Mouse (Mus musculus) ES-Bruce4 (cell line): Measurements from ENCODE around the gene Ythdf2. TPM values are rescaled to one million over a fixed set of nuclear protein-coding genes. Genes with fewer than 3 reads are reported as not detected.
A peak's percentile ranks its signal among the peaks of the same experiment; 100 is the strongest.

Experiments used
- H3K27ac ChIP-seq: 2 replicates; pipeline ENCODE4 v1.5.1; 2012; ENCODE audit warnings: low read length, inconsistent platforms; ENCODE audit not compliant: insufficient read depth
- H3K27me3 ChIP-seq: 2 replicates; pipeline ENCODE4 v1.6.1; 2012; ENCODE audit warnings: mild to moderate bottlenecking, low read length, inconsistent platforms; ENCODE audit not compliant: control insufficient read depth, poor library complexity, insufficient read depth, severe bottlenecking
- H3K36me3 ChIP-seq: 2 replicates; pipeline ENCODE4 v1.6.1; 2012; ENCODE audit warnings: inconsistent platforms, mild to moderate bottlenecking, low read length, moderate library complexity; ENCODE audit not compliant: control insufficient read depth, poor library complexity, insufficient read depth, severe bottlenecking
- H3K4me1 ChIP-seq: one replicate; pipeline ENCODE4 v1.8.1; 2011; ENCODE audit warnings: low read length; ENCODE audit not compliant: control insufficient read depth, insufficient read depth
- H3K4me3 ChIP-seq: 2 replicates; pipeline ENCODE4 v1.5.1; 2011; ENCODE audit warnings: low read depth, mild to moderate bottlenecking, low read length
- H3K9ac ChIP-seq: 2 replicates; pipeline ENCODE4 v1.6.1; 2012; ENCODE audit warnings: low read depth, mild to moderate bottlenecking, inconsistent platforms; ENCODE audit not compliant: poor library complexity, severe bottlenecking
- H3K9me3 ChIP-seq: replicated peaks from 2 replicates; pipeline ENCODE4 v1.6.1; 2012; ENCODE audit warnings: mild to moderate bottlenecking, low read length, inconsistent platforms; ENCODE audit not compliant: control insufficient read depth, poor library complexity, insufficient read depth, severe bottlenecking
- CTCF ChIP-seq: IDR thresholded peaks from one replicate; pipeline ENCODE4 v1.8.1; 2011; ENCODE audit warnings: low read depth, low read length
- EP300 ChIP-seq: IDR thresholded peaks from 2 replicates; pipeline ENCODE4 v1.6.1; 2011; ENCODE audit warnings: low read depth, low read length; ENCODE audit not compliant: insufficient read depth
- POLR2A ChIP-seq: IDR thresholded peaks from one replicate; pipeline ENCODE4 v1.8.1; 2011; ENCODE audit warnings: low read length; ENCODE audit not compliant: insufficient read depth
- polyA plus RNA-seq: library from polyadenylated mRNA; stranded (reverse); fragments of >200 nt; gene quantifications from 2 replicates; pipeline ENCODE4 v1.2.4, GENCODE M21; 2011; ENCODE audit warnings: low read depth; ENCODE audit not compliant: missing spikeins, insufficient read depth, insufficient read length

Ythdf2 gene
- polyA plus RNA-seq = 88.7 and 91.1 TPM in 2 replicates

- peak within 1 kb of the TSS; percentile 92 for H3K4me3 ChIP-seq
- H3K9me3 ChIP-seq = no peaks in the 10 kb centered on the region
- H3K27me3 ChIP-seq = no peaks in the 10 kb centered on the region
- TF ChIP-seq CTCF (peak; percentile 54), POLR2A (no peak), EP300 (0 out of 2 replicates have a peak, but pooled peaks have one; percentile 37)
- peak within 1 kb of the TSS; percentile 53 for H3K27ac ChIP-seq
- peaks cover 3% of the 10 kb centered on the region for H3K4me1 ChIP-seq
- peak within 1 kb of the TSS; percentile 99 for H3K9ac ChIP-seq
- peaks cover 26% of the 10 kb centered on the region for H3K36me3 ChIP-seq
Measured at GRCm38 (mm10) chr4:132211953-132212734, at the start of gene Ythdf2. Gene Ythdf2 (minus strand): TSS chr4:132212303.

GRCm38 (mm10) chr4:132260404-132261379 lies 48.6 kb upstream of the Ythdf2 start:
- H3K4me3 ChIP-seq = peak overlapping the region; percentile 99
- TF ChIP-seq EP300 (no peak), CTCF (no peak), POLR2A (no peak)
- peak overlapping the region; percentile 100 for H3K9ac ChIP-seq
- no peaks in the 10 kb centered on the region for H3K27me3 ChIP-seq
- H3K27ac ChIP-seq = peak overlapping the region; percentile 85
- no peaks in the 10 kb centered on the region for H3K36me3 ChIP-seq
- peaks cover 4% of the 10 kb centered on the region for H3K4me1 ChIP-seq
- no peaks in the 10 kb centered on the region for H3K9me3 ChIP-seq

GRCm38 (mm10) chr4:132259248-132259647 lies 47.1 kb upstream of the Ythdf2 start:
- Histone ChIP-seq H3K36me3 (no peaks in the 10 kb centered on the region), H3K4me1 (peaks cover 4% of the 10 kb centered on the region), H3K27ac (no peak overlapping the region), H3K4me3 (no peak overlapping the region), H3K9me3 (no peaks in the 10 kb centered on the region), H3K27me3 (no peaks in the 10 kb centered on the region), H3K9ac (peak overlapping the region; percentile 100; the same call in 1 of the 2 replicates)
- TF ChIP-seq CTCF (no peak), EP300 (no peak), POLR2A (no peak)

GRCm38 (mm10) chr4:132256384-132256783 lies 44.3 kb upstream of the Ythdf2 start:
- Histone ChIP-seq H3K27ac (peak overlapping the region; percentile 42; the same call in 1 of the 2 replicates), H3K4me1 (peaks cover 5% of the 10 kb centered on the region), H3K4me3 (no peak overlapping the region), H3K27me3 (no peaks in the 10 kb centered on the region), H3K36me3 (peaks cover 3% of the 10 kb centered on the region; the same call in 1 of the 2 replicates), H3K9me3 (no peaks in the 10 kb centered on the region), H3K9ac (no peak overlapping the region)
- TF ChIP-seq EP300 (no peak), POLR2A (no peak), CTCF (no peak)

- H3K27ac ChIP-seq = no peak overlapping the region
- H3K9ac ChIP-seq = no peak overlapping the region
- H3K9me3 ChIP-seq = no peaks in the 10 kb centered on the region
- H3K4me1 ChIP-seq = peaks cover 5% of the 10 kb centered on the region
- peaks cover 7% of the 10 kb centered on the region; the same call in 1 of the 2 replicates for H3K36me3 ChIP-seq
- no peak overlapping the region for H3K4me3 ChIP-seq
- no peaks in the 10 kb centered on the region for H3K27me3 ChIP-seq
- no peak for TF ChIP-seq POLR2A
- TF ChIP-seq CTCF = peak; percentile 7
- TF ChIP-seq EP300 = no peak
Measured at GRCm38 (mm10) chr4:132254986-132255385, 42.9 kb upstream of the Ythdf2 start.
